Mouse (Mus musculus): Measurements from ENCODE around the gene Pde10a.

DNA sequence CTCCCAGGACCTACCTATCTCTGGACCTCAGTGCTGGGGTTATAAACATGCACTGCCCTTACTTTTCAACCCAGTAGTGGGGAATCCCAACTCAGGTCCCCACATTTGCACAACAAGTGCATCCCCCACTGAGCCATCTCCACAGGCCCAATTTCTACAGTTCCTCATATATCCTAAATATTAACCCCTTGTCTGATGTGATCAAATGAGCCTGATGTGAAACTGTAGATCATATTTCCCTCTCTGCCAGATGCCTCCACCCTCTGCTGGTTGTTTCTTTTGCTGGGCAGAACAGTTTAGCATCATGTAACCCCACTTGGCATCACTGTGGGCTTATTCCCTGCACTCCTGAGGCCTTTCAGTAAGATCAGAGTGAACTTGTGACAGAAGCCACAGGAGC is 390.5 kb downstream of the Pde10a start:
- TF ChIP-seq EP300 (IDR thresholded peaks at IDR 0.05; ENCODE audit: low read length), result no peak
- no peak for TF ChIP-seq MYC (IDR thresholded peaks at IDR 0.05; ENCODE audit: low read depth, low read length)
- TF ChIP-seq ZKSCAN1 (IDR thresholded peaks at IDR 0.05; ENCODE audit: borderline replicate concordance, low read depth, low read length), result no peak
- TF ChIP-seq POLR2A (IDR thresholded peaks at IDR 0.05; ENCODE audit: low read depth, low read length), result no peak
- TF ChIP-seq CTCF (conservative IDR thresholded peaks at IDR 0.05 in 1 of 2, IDR thresholded peaks at IDR 0.05 in 1 of 2; ENCODE audit: low read depth in 2 of 2, low read length in 2 of 2), result no peak
- TF ChIP-seq MAX (IDR thresholded peaks at IDR 0.05; ENCODE audit: low read length), result no peak
- TF ChIP-seq MAZ (IDR thresholded peaks at IDR 0.05; ENCODE audit: low read depth, low read length), result no peak
- no peak for TF ChIP-seq JUND (conservative IDR thresholded peaks at IDR 0.05; ENCODE audit: low read depth, low read length)
- TF ChIP-seq ETS1 (conservative IDR thresholded peaks at IDR 0.05; ENCODE audit: low read depth, low read length), result no peak
- TF ChIP-seq ZMIZ1 (IDR thresholded peaks at IDR 0.05; ENCODE audit: low read depth, low read length), result no peak

All from CH12.LX (cell line).